Mouse (Mus musculus): ENCODE results near the gene Efcab2. TPM values are rescaled to one million over a fixed set of nuclear protein-coding genes. Genes with fewer than 3 reads are reported as not detected.

Gene Efcab2
- polyA plus RNA-seq, 1 experiment from 2014 or later: 3.3 TPM

- DNase-seq: no peak
- H3K27me3 ChIP-seq (ENCODE audit: insufficient read depth, low read length): no peaks in the 10 kb centered on the region
- ATAC-seq (ENCODE audit: insufficient read depth): no peak
- no peaks in the 10 kb centered on the region for H3K9me3 ChIP-seq (ENCODE audit: low read depth, low read length)
- no peak overlapping the region for H3K4me2 ChIP-seq
- TF ChIP-seq CTCF (IDR thresholded peaks at IDR 0.05; ENCODE audit: low read depth): no peak
- no peaks in the 10 kb centered on the region for H3K36me3 ChIP-seq (ENCODE audit: insufficient read depth)
- H3K4me3 ChIP-seq (ENCODE audit: low read depth, low read length): no peak overlapping the region
- no peak overlapping the region for H3K27ac ChIP-seq (ENCODE audit: low read depth)
- H3K4me1 ChIP-seq (ENCODE audit: insufficient read depth): no peaks in the 10 kb centered on the region
- 87% methylated on average over 5 of the region's 5 CpGs for WGBS
- no peak overlapping the region for H3K9ac ChIP-seq
These were observed 116.5 kb downstream of the Efcab2 start for GRCm38 (mm10) chr1:178522389-178522788.

- Histone ChIP-seq H3K27me3 (ENCODE audit: insufficient read depth, low read length) (no peaks in the 10 kb centered on the region; the same call in 1 of the 2 replicates), H3K27ac (ENCODE audit: low read depth) (no peak overlapping the region), H3K9ac (no peak overlapping the region), H3K4me3 (ENCODE audit: low read depth, low read length) (no peak overlapping the region), H3K9me3 (ENCODE audit: low read depth, low read length) (no peaks in the 10 kb centered on the region), H3K4me1 (ENCODE audit: insufficient read depth) (0 out of 2 replicates have a peak, but pooled peaks cover under 1% of the 10 kb centered on the region), H3K4me2 (no peak overlapping the region), H3K36me3 (ENCODE audit: insufficient read depth) (no peaks in the 10 kb centered on the region)
- no peak for TF ChIP-seq CTCF (IDR thresholded peaks at IDR 0.05; ENCODE audit: low read depth)
- DNase-seq (no peak), ATAC-seq (ENCODE audit: insufficient read depth) (no peak)
- WGBS: 36% methylated on average over 5 of the region's 5 CpGs
These were observed 117.3 kb downstream of the Efcab2 start for GRCm38 (mm10) chr1:178523152-178523551.

GRCm38 (mm10) chr1:178527185-178527546 is 121.3 kb downstream of the Efcab2 start:
- H3K4me3 ChIP-seq (ENCODE audit: low read depth, low read length): peak overlapping the region; percentile 60
- TF ChIP-seq CTCF (IDR thresholded peaks at IDR 0.05; ENCODE audit: low read depth): peak; percentile 79
- H3K4me2 ChIP-seq: peak overlapping the region; percentile 100
- H3K27ac ChIP-seq (ENCODE audit: low read depth): no peak overlapping the region
- 0 out of 2 replicates have a peak, but pooled peaks have one; percentile 12 for ATAC-seq (ENCODE audit: insufficient read depth)
- under 1% methylated on average over 21 of the region's 21 CpGs for WGBS
- no peak overlapping the region for H3K9ac ChIP-seq
- H3K9me3 ChIP-seq (ENCODE audit: low read depth, low read length): no peaks in the 10 kb centered on the region
- DNase-seq: peak; percentile 97
- H3K27me3 ChIP-seq (ENCODE audit: insufficient read depth, low read length): peaks cover 15% of the 10 kb centered on the region
- H3K4me1 ChIP-seq (ENCODE audit: insufficient read depth): peaks cover 7% of the 10 kb centered on the region; the same call in 1 of the 2 replicates
- no peaks in the 10 kb centered on the region for H3K36me3 ChIP-seq (ENCODE audit: insufficient read depth)

- Histone ChIP-seq H3K27ac (ENCODE audit: low read depth) (no peak overlapping the region), H3K9ac (peak overlapping the region; percentile 62), H3K4me1 (ENCODE audit: insufficient read depth) (peaks cover 7% of the 10 kb centered on the region; the same call in 1 of the 2 replicates), H3K36me3 (ENCODE audit: insufficient read depth) (no peaks in the 10 kb centered on the region), H3K4me3 (ENCODE audit: low read depth, low read length) (peak overlapping the region; percentile 60), H3K27me3 (ENCODE audit: insufficient read depth, low read length) (peaks cover 15% of the 10 kb centered on the region), H3K9me3 (ENCODE audit: low read depth, low read length) (no peaks in the 10 kb centered on the region), H3K4me2 (peak overlapping the region; percentile 100)
- DNase-seq (peak; percentile 60), ATAC-seq (ENCODE audit: insufficient read depth) (peak; percentile 10; the same call in 1 of the 2 replicates)
- WGBS: under 1% methylated on average over 59 of the region's 59 CpGs
- no peak for TF ChIP-seq CTCF (IDR thresholded peaks at IDR 0.05; ENCODE audit: low read depth)
These were observed 121.9 kb downstream of the Efcab2 start for GRCm38 (mm10) chr1:178527547-178528361.

GRCm38 (mm10) chr1:178528431-178529351 is 122.8 kb downstream of the Efcab2 start, which contains the start of gene Kif26b:
Kif26b (plus strand) TSS chr1:178529125.
- Histone ChIP-seq H3K27ac (ENCODE audit: low read depth) (peak within 1 kb of the TSS; percentile 36; the same call in 1 of the 2 replicates), H3K4me1 (ENCODE audit: insufficient read depth) (peaks cover 7% of the 10 kb centered on the region; the same call in 1 of the 2 replicates), H3K36me3 (ENCODE audit: insufficient read depth) (no peaks in the 10 kb centered on the region), H3K4me3 (ENCODE audit: low read depth, low read length) (peak within 1 kb of the TSS; percentile 60), H3K27me3 (ENCODE audit: insufficient read depth, low read length) (peaks cover 15% of the 10 kb centered on the region), H3K4me2 (peak within 1 kb of the TSS; percentile 100), H3K9ac (peak within 1 kb of the TSS; percentile 62), H3K9me3 (ENCODE audit: low read depth, low read length) (no peaks in the 10 kb centered on the region)
- DNase-seq: peak; percentile 74
- WGBS: under 1% methylated on average over 87 of the region's 92 CpGs
- no peak for TF ChIP-seq CTCF (IDR thresholded peaks at IDR 0.05; ENCODE audit: low read depth)
- peak; percentile 68 for ATAC-seq (ENCODE audit: insufficient read depth)

GRCm38 (mm10) chr1:178529512-178530300 is 123.8 kb downstream of the Efcab2 start:
- H3K27me3 ChIP-seq (ENCODE audit: insufficient read depth, low read length): peaks cover 15% of the 10 kb centered on the region
- H3K9me3 ChIP-seq (ENCODE audit: low read depth, low read length): no peaks in the 10 kb centered on the region
- peak; percentile 21; the same call in 1 of the 2 replicates for TF ChIP-seq CTCF (IDR thresholded peaks at IDR 0.05; ENCODE audit: low read depth)
- H3K27ac ChIP-seq (ENCODE audit: low read depth): no peak overlapping the region
- H3K4me3 ChIP-seq (ENCODE audit: low read depth, low read length): peak overlapping the region; percentile 60
- under 1% methylated on average over 38 of the region's 38 CpGs for WGBS
- peak overlapping the region; percentile 100 for H3K4me2 ChIP-seq
- H3K36me3 ChIP-seq (ENCODE audit: insufficient read depth): no peaks in the 10 kb centered on the region
- peaks cover 7% of the 10 kb centered on the region; the same call in 1 of the 2 replicates for H3K4me1 ChIP-seq (ENCODE audit: insufficient read depth)
- ATAC-seq (ENCODE audit: insufficient read depth) (peak; percentile 4; the same call in 1 of the 2 replicates), DNase-seq (peak; percentile 52)
- peak overlapping the region; percentile 62 for H3K9ac ChIP-seq

All from lung, embryonic 14.5 days (tissue).